Mouse (Mus musculus): Measurements from ENCODE around the gene Zfp710.
A peak's percentile ranks its signal among the peaks of the same experiment; 100 is the strongest.
"Not testable (repeated sequence)": the region's sequence is repeated elsewhere in the genome, so short reads cannot be mapped to it uniquely, and the experiment has no call there.

Gene Zfp710

GRCm38 (mm10) chr7:80026118-80026989, 1.7 kb downstream of the Zfp710 start:
- DNase-seq (ENCODE audit: extremely low spot score, low spot score): peak; percentile 77

- peak; percentile 72 for DNase-seq (ENCODE audit: extremely low spot score, low spot score)
Observed at GRCm38 (mm10) chr7:80026990-80027635, 2.5 kb downstream of the Zfp710 start.

GRCm38 (mm10) chr7:80027636-80028417, 3.2 kb downstream of the Zfp710 start:
- DNase-seq (ENCODE audit: extremely low spot score, low spot score): peak; percentile 45

GRCm38 (mm10) chr7:80028418-80028720, 3.8 kb downstream of the Zfp710 start:
- DNase-seq (ENCODE audit: extremely low spot score, low spot score): no peak

- no peak for DNase-seq (ENCODE audit: extremely low spot score, low spot score)
Observed at GRCm38 (mm10) chr7:80030009-80030408, 5.4 kb downstream of the Zfp710 start.

- no peak for DNase-seq (ENCODE audit: extremely low spot score, low spot score)
Observed at GRCm38 (mm10) chr7:80030486-80030885, 5.9 kb downstream of the Zfp710 start.

- DNase-seq (ENCODE audit: extremely low spot score, low spot score): no peak
Observed at GRCm38 (mm10) chr7:80030987-80031386, 6.4 kb downstream of the Zfp710 start.

- DNase-seq (ENCODE audit: extremely low spot score, low spot score): no peak
Observed at GRCm38 (mm10) chr7:80031478-80031877, 6.9 kb downstream of the Zfp710 start.

- no peak for DNase-seq (ENCODE audit: extremely low spot score, low spot score)
Observed at GRCm38 (mm10) chr7:80032216-80033052, 7.8 kb downstream of the Zfp710 start.

GRCm38 (mm10) chr7:80033064-80033717, 8.6 kb downstream of the Zfp710 start:
- no peak for DNase-seq (ENCODE audit: extremely low spot score, low spot score)

GRCm38 (mm10) chr7:80033771-80034170, 9.2 kb downstream of the Zfp710 start:
- DNase-seq (ENCODE audit: extremely low spot score, low spot score): no peak

- DNase-seq (ENCODE audit: extremely low spot score, low spot score): peak; percentile 13
Observed at GRCm38 (mm10) chr7:80035086-80035485, 10.5 kb downstream of the Zfp710 start.

GRCm38 (mm10) chr7:80035748-80036147, 11.1 kb downstream of the Zfp710 start:
- DNase-seq (ENCODE audit: extremely low spot score, low spot score): no peak

- DNase-seq (ENCODE audit: extremely low spot score, low spot score): no peak
Observed at GRCm38 (mm10) chr7:80039699-80040098, 15.1 kb downstream of the Zfp710 start.

GRCm38 (mm10) chr7:80044170-80044569, 19.6 kb downstream of the Zfp710 start:
- no peak for DNase-seq (ENCODE audit: extremely low spot score, low spot score)

- DNase-seq (ENCODE audit: extremely low spot score, low spot score): no peak
Observed at GRCm38 (mm10) chr7:80047041-80047440, 22.4 kb downstream of the Zfp710 start.

GRCm38 (mm10) chr7:80049746-80050145, 25.1 kb downstream of the Zfp710 start:
- DNase-seq (ENCODE audit: extremely low spot score, low spot score): no peak

- not testable (repeated sequence) for DNase-seq (ENCODE audit: extremely low spot score, low spot score)
Observed at GRCm38 (mm10) chr7:80050382-80050781, 25.8 kb downstream of the Zfp710 start.

- no peak for DNase-seq (ENCODE audit: extremely low spot score, low spot score)
Observed at GRCm38 (mm10) chr7:80051835-80052234, 27.2 kb downstream of the Zfp710 start.

GRCm38 (mm10) chr7:80052261-80052660, 27.6 kb downstream of the Zfp710 start:
- no peak for DNase-seq (ENCODE audit: extremely low spot score, low spot score)

GRCm38 (mm10) chr7:80053147-80053546, 28.5 kb downstream of the Zfp710 start:
- no peak for DNase-seq (ENCODE audit: extremely low spot score, low spot score)
